Comparison of ENCODE assay signal across 7 mouse cellular contexts in genomic region chr15:80254847-80255645, GRCm38 (mm10). TPM values are rescaled to one million over a fixed set of nuclear protein-coding genes. Genes with fewer than 3 reads are reported as not detected.
DNase-seq lines count a peak whose midpoint lies in the region; ATAC-seq lines count a peak whose summit lies in the region.

Gene Atf4, plus strand, starts transcription at chr15:80255184.

- WGBS in embryonic facial prominence, embryonic 12.5 days = under 1% methylated on average over 62 of the region's 62 CpGs
- WGBS in limb, embryonic 11.5 days = under 1% methylated on average over 62 of the region's 62 CpGs
- WGBS in midbrain, embryonic 14.5 days = under 1% methylated on average over 62 of the region's 62 CpGs

- H3K4me1 ChIP-seq in embryonic facial prominence, embryonic 12.5 days = peaks cover 38% of the 10 kb centered on the region
- peaks cover 27% of the 10 kb centered on the region for H3K4me1 ChIP-seq in limb, embryonic 11.5 days (ENCODE audit: control insufficient read depth, insufficient read depth, low read length)
- peaks cover 21% of the 10 kb centered on the region for H3K4me1 ChIP-seq in midbrain, embryonic 14.5 days (ENCODE audit: control insufficient read depth, insufficient read depth, low read length)

- H3K9ac ChIP-seq in embryonic facial prominence, embryonic 12.5 days = peak within 1 kb of the TSS; percentile 100
- H3K9ac ChIP-seq in limb, embryonic 11.5 days (ENCODE audit: low read length) = peak within 1 kb of the TSS; percentile 99
- H3K9ac ChIP-seq in midbrain, embryonic 14.5 days (replicated peaks; ENCODE audit: low read length) = peak within 1 kb of the TSS; percentile 100

- DNase-seq in adrenal gland, postnatal 25 days = peak; percentile 95
- peak; percentile 100 for DNase-seq in heart, adult 11 months
- DNase-seq in kidney, adult 18-20 months = peak; percentile 98
- peak; percentile 98 for DNase-seq in limb, embryonic 11.5 days (ENCODE audit: low spot score)
- peak; percentile 100 for DNase-seq in midbrain, embryonic 14.5 days
- DNase-seq in spleen, adult 18-20 months = peak; percentile 89 to 96

- H3K36me3 ChIP-seq in embryonic facial prominence, embryonic 12.5 days = peaks cover 50% of the 10 kb centered on the region
- H3K36me3 ChIP-seq in limb, embryonic 11.5 days (ENCODE audit: control insufficient read depth, insufficient read depth, low read length) = peaks cover 25% of the 10 kb centered on the region; the same call in 1 of the 2 replicates
- peaks cover 60% of the 10 kb centered on the region for H3K36me3 ChIP-seq in midbrain, embryonic 14.5 days (ENCODE audit: control insufficient read depth, insufficient read depth, low read length)

- H3K27me3 ChIP-seq in embryonic facial prominence, embryonic 12.5 days = no peaks in the 10 kb centered on the region
- H3K27me3 ChIP-seq in limb, embryonic 11.5 days (ENCODE audit: control insufficient read depth, insufficient read depth, low read length) = no peaks in the 10 kb centered on the region
- H3K27me3 ChIP-seq in midbrain, embryonic 14.5 days (ENCODE audit: control insufficient read depth, insufficient read depth, low read length) = no peaks in the 10 kb centered on the region

- H3K4me2 ChIP-seq in embryonic facial prominence, embryonic 12.5 days (replicated peaks) = peak within 1 kb of the TSS; percentile 88
- H3K4me2 ChIP-seq in limb, embryonic 11.5 days (ENCODE audit: low read depth, severe bottlenecking) = peak within 1 kb of the TSS; percentile 84
- peak within 1 kb of the TSS; percentile 98 for H3K4me2 ChIP-seq in midbrain, embryonic 14.5 days (ENCODE audit: low read length)

- ATAC-seq in embryonic facial prominence, embryonic 12.5 days (ENCODE audit: insufficient number of reproducible peaks, insufficient read depth, low FRiP score, low TSS enrichment) = peak; percentile 95
- ATAC-seq in limb, embryonic 11.5 days (ENCODE audit: insufficient number of reproducible peaks, low FRiP score, low TSS enrichment, low read depth) = peak; percentile 92
- ATAC-seq in midbrain, embryonic 14.5 days (ENCODE audit: low FRiP score, low TSS enrichment) = peak; percentile 97

- peak within 1 kb of the TSS; percentile 99 for H3K27ac ChIP-seq in embryonic facial prominence, embryonic 12.5 days
- H3K27ac ChIP-seq in limb, embryonic 11.5 days (replicated peaks; ENCODE audit: low read depth, low read length) = peak within 1 kb of the TSS; percentile 94
- H3K27ac ChIP-seq in midbrain, embryonic 14.5 days (replicated peaks; ENCODE audit: low read depth, low read length) = peak within 1 kb of the TSS; percentile 100

- peak within 1 kb of the TSS; percentile 99 for H3K4me3 ChIP-seq in embryonic facial prominence, embryonic 12.5 days
- peak within 1 kb of the TSS; percentile 100 for H3K4me3 ChIP-seq in limb, embryonic 11.5 days (ENCODE audit: low read depth, low read length)
- H3K4me3 ChIP-seq in midbrain, embryonic 14.5 days (replicated peaks; ENCODE audit: low read depth, low read length) = peak within 1 kb of the TSS; percentile 100

- H3K9me3 ChIP-seq in embryonic facial prominence, embryonic 12.5 days = no peaks in the 10 kb centered on the region
- H3K9me3 ChIP-seq in limb, embryonic 11.5 days (ENCODE audit: control insufficient read depth, low read length) = no peaks in the 10 kb centered on the region
- H3K9me3 ChIP-seq in midbrain, embryonic 14.5 days (ENCODE audit: control insufficient read depth, low read length) = no peaks in the 10 kb centered on the region

RNA-seq across cellular contexts. Expression of gene Atf4, which starts in this region (rescaled TPM):
- 194 and 214 TPM in 2 replicates for total RNA-seq in adrenal gland, postnatal 25 days (2021)
- polyA plus RNA-seq in embryonic facial prominence, embryonic 12.5 days (2016; fragmentation: Nextera tagmentation; extraction: Ambion mirVana) = 104 and 117 TPM in 2 replicates
- 110 and 125 TPM in 2 replicates for polyA plus RNA-seq in limb, embryonic 11.5 days (2014; fragmentation: Nextera tagmentation; extraction: Ambion mirVana)
- polyA plus RNA-seq in midbrain, embryonic 14.5 days (2014; fragmentation: Nextera tagmentation; extraction: Ambion mirVana) = 114 and 122 TPM in 2 replicates

Comparison
In these comparisons a context has a peak if more than half of its experiments do, and no peak if none do; other contexts are left out.
1. Peak in every context shown above with its lines: DNase-seq, ATAC-seq, H3K4me3 ChIP-seq and H3K27ac ChIP-seq.